Mouse (Mus musculus): ENCODE results near the gene Col6a5. TPM values are rescaled to one million over a fixed set of nuclear protein-coding genes. Genes with fewer than 3 reads are reported as not detected.
A peak's percentile ranks its signal among the peaks of the same experiment; 100 is the strongest.

Gene Col6a5
- polyA plus RNA-seq, 1 experiment from 2014 or later = 0.41 TPM

DNA sequence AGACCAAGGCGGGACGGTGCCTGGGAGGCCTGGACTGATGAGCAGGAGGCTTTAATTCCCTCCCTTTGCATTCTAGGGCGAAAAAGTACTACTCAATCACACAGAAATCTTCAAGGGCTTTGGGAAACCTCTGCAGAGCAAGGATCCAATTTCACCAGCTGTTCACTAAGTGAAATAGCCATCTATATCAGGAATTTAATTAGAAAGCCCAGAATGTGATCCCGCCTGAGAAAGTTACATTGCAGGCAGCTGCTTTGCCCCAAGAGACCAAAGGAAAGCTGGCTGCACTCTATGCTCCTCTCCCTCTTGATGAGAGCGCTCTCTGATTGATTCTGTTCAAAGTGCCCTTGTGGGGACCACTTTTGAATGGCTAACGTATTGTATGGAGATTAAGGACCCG lies 149.0 kb downstream of the Col6a5 start:
- no peaks in the 10 kb centered on the region for H3K36me3 ChIP-seq (ENCODE audit: insufficient read depth, low read length)
- H3K4me3 ChIP-seq (ENCODE audit: low read length) = no peak overlapping the region
- H3K27ac ChIP-seq (ENCODE audit: low read length) = no peak overlapping the region
- WGBS = 47% methylated on average over 7 of the region's 7 CpGs
- no peak overlapping the region for H3K4me2 ChIP-seq (replicated peaks; ENCODE audit: low read depth, low read length)
- no peak overlapping the region for H3K9ac ChIP-seq (replicated peaks; ENCODE audit: low read length)
- H3K27me3 ChIP-seq (ENCODE audit: insufficient read depth, low read length) = no peaks in the 10 kb centered on the region
- peak; percentile 42; the same call in 1 of the 2 replicates for ATAC-seq (ENCODE audit: low FRiP score, low TSS enrichment)
- no peaks in the 10 kb centered on the region for H3K9me3 ChIP-seq (ENCODE audit: low read length)
- peaks cover 7% of the 10 kb centered on the region for H3K4me1 ChIP-seq (ENCODE audit: insufficient read depth, low read length)

DNA sequence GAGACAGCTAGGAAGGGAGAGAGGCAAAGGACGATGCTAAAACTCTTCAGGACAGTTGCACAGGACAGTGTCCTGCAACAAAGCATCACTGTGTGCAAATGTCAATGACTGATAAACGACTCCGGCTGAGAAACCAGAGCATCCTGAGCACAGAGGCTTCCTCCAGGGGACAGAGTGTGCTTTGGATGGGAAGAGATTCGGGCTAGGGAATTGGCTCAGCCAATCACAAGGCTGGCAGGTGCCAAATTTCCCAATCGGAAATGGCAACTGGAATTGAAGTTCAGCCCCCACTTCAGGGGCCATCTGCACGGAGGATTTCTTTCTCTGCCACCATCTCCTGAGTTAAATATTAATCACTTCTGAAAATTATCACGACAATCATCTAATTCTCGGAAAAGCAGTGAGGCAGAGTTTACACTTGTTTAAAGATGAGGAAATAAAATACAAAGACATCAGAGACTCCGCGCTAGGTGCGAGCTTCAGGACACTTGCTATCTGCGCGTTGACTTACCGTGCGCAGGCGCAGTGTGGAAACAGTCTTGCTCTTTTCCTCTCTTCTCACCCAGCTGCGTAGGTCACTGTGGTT lies 151.4 kb downstream of the Col6a5 start:
- 79% methylated on average over 17 of the region's 17 CpGs for WGBS
- no peak for ATAC-seq (ENCODE audit: low FRiP score, low TSS enrichment)
- Histone ChIP-seq H3K36me3 (ENCODE audit: insufficient read depth, low read length) (no peaks in the 10 kb centered on the region), H3K4me3 (ENCODE audit: low read length) (no peak overlapping the region), H3K9me3 (ENCODE audit: low read length) (no peaks in the 10 kb centered on the region), H3K27me3 (ENCODE audit: insufficient read depth, low read length) (no peaks in the 10 kb centered on the region), H3K4me2 (replicated peaks; ENCODE audit: low read depth, low read length) (no peak overlapping the region), H3K27ac (ENCODE audit: low read length) (no peak overlapping the region), H3K9ac (replicated peaks; ENCODE audit: low read length) (no peak overlapping the region), H3K4me1 (ENCODE audit: insufficient read depth, low read length) (peaks cover 7% of the 10 kb centered on the region)

Other genes with a start within 250 kb of the Col6a5 start
- 0.92 and 1.1 TPM in 2 replicates for gene Col6a6, start 132.5 kb downstream of the Col6a5 start, polyA plus RNA-seq (2015; fragmentation: Nextera tagmentation; extraction: Ambion mirVana)
- gene Col6a4, start 136.1 kb upstream of the Col6a5 start, polyA plus RNA-seq (2015; fragmentation: Nextera tagmentation; extraction: Ambion mirVana) = 0.48 and 0.75 TPM in 2 replicates
- 14.7 and 17.1 TPM in 2 replicates for gene Glyctk, start 197.5 kb upstream of the Col6a5 start, polyA plus RNA-seq (2015; fragmentation: Nextera tagmentation; extraction: Ambion mirVana)
- 20.7 and 20.8 TPM in 2 replicates for gene Wdr82, start 210.3 kb upstream of the Col6a5 start, polyA plus RNA-seq (2015; fragmentation: Nextera tagmentation; extraction: Ambion mirVana)
- gene Ppm1m, start 239.1 kb upstream of the Col6a5 start, polyA plus RNA-seq (2015; fragmentation: Nextera tagmentation; extraction: Ambion mirVana) = 56.8 and 58.8 TPM in 2 replicates
- 72.7 and 75.5 TPM in 2 replicates for gene Twf2, start 242.5 kb upstream of the Col6a5 start, polyA plus RNA-seq (2015; fragmentation: Nextera tagmentation; extraction: Ambion mirVana)

Data from kidney, embryonic 16.5 days (tissue).